Mouse (Mus musculus) myocyte (in vitro differentiated cells): Measurements from ENCODE around the gene Cd79a.

Experiments used
- CEBPB ChIP-seq: IDR thresholded peaks from 2 replicates; pipeline ENCODE4 v1.6.1; 2011; ENCODE audit warnings: mild to moderate bottlenecking, moderate library complexity; ENCODE audit not compliant: poor library complexity, insufficient read depth, severe bottlenecking
- E2F4 ChIP-seq: IDR thresholded peaks from one replicate; pipeline ENCODE4 v1.6.1; 2011; ENCODE audit warnings: mild to moderate bottlenecking, control low read depth, moderate library complexity; ENCODE audit not compliant: insufficient read depth
- MAX ChIP-seq: IDR thresholded peaks from one replicate; pipeline ENCODE4 v1.6.1; 2011; ENCODE audit warnings: low read depth, mild to moderate bottlenecking, control low read depth
- MYOD1 ChIP-seq, 3 experiments: IDR thresholded peaks; one replicate each; pipeline ENCODE4 v1.6.1; 2011; ENCODE audit warnings: control low read depth in 2 of 3, low read depth in 2 of 3, mild to moderate bottlenecking in 2 of 3, moderate library complexity in 1 of 3; ENCODE audit not compliant: insufficient read length in 2 of 3, control insufficient read depth in 1 of 3
- MYOG ChIP-seq, 3 experiments: IDR thresholded peaks; one replicate each; pipeline ENCODE4 v1.6.1; 2011; ENCODE audit warnings: control low read depth in 2 of 3, low read depth in 2 of 3, mild to moderate bottlenecking in 2 of 3; ENCODE audit not compliant: insufficient read length in 2 of 3, control insufficient read depth in 1 of 3, insufficient read depth in 1 of 3
- POLR2A ChIP-seq: IDR thresholded peaks from one replicate; pipeline ENCODE4 v1.6.1; 2011; ENCODE audit warnings: low read depth, mild to moderate bottlenecking, control low read depth, moderate library complexity; ENCODE audit not compliant: insufficient read length
- POLR2AphosphoS2 ChIP-seq: IDR thresholded peaks from one replicate; pipeline ENCODE4 v1.6.1; 2011; ENCODE audit warnings: low read depth, control low read depth; ENCODE audit not compliant: insufficient read length
- REST ChIP-seq: IDR thresholded peaks from one replicate; pipeline ENCODE4 v1.6.1; 2011; ENCODE audit warnings: mild to moderate bottlenecking, control low read depth, moderate library complexity; ENCODE audit not compliant: insufficient read depth, insufficient read length
- TCF12 ChIP-seq: IDR thresholded peaks from one replicate; pipeline ENCODE4 v1.6.1; 2011; ENCODE audit warnings: mild to moderate bottlenecking, control low read depth; ENCODE audit not compliant: poor library complexity, insufficient read depth, severe bottlenecking
- TCF3 ChIP-seq: IDR thresholded peaks from one replicate; pipeline ENCODE4 v1.6.1; 2011; ENCODE audit warnings: low read depth, control low read depth; ENCODE audit not compliant: insufficient read length
- USF1 ChIP-seq: IDR thresholded peaks from one replicate; pipeline ENCODE4 v1.6.1; 2011; ENCODE audit warnings: low read depth, mild to moderate bottlenecking, control low read depth, moderate library complexity

GRCm38 (mm10) chr7:24944257-24944950, 47.2 kb downstream of the Cd79a start, which contains the start of gene Gm4881:
- TF ChIP-seq TCF12 (no peak), POLR2A (no peak), POLR2AphosphoS2 (no peak), MAX (no peak), E2F4 (no peak), CEBPB (no peak), TCF3 (no peak), MYOD1 (IDR thresholded peaks at IDR 0.05; ENCODE audit: control insufficient read depth in 1 of 3, insufficient read length in 2 of 3, low read depth in 2 of 3) (no peak), USF1 (no peak), REST (no peak), MYOG (IDR thresholded peaks at IDR 0.05; ENCODE audit: control insufficient read depth in 1 of 3, insufficient read depth in 1 of 3, insufficient read length in 2 of 3, low read depth in 2 of 3) (no peak)
